Mouse (Mus musculus): Measurements from ENCODE around the gene Gm20388.

DNA sequence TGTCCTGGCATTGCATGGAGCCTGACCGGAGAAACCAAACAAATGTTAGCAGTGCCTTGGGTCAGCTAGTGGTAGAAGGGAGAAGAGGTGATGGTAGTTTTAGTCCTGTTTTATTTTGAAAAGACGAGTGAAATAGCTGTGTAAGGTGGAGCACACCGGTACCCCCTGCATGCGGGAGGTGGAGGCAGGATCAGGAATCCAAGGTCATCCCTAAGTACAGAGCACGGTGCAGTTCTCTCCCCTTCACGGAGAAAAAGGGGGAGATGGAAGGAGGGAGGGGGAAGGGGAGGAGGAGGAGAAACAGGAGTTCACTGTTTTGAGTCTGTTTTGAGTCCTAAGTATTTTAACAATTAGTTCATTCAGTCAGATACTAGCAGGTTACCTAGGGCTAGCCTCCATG, 2.0 kb downstream of the Gm20388 start:
- TF ChIP-seq CTCF (IDR thresholded peaks at IDR 0.05; ENCODE audit: low read depth): no peak
- TF ChIP-seq EP300 (optimal IDR thresholded peaks at IDR 0.05): no peak
